ENCODE assay signal across 28 mouse cellular contexts in the genomic region with DNA sequence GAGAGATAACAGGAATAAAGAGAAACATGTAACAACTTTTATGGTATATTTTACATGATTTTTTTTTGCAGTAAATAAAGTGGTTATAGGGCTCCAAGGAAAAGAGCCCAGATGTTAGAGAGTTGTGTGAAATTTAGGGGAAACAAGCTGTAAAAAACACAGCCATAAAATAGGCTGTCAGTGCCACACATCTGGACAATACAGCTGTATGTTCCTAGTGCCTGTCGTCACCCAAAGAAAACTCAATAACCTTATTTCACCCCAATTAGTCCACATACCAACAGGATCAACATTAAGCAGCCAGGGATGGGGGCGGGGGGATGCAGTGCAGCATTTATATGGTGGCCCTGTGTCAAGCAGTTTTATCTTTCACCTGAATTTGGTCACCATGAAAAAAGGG.
"Had no signal": no experiment of that assay in that cellular context is flagged by ENCODE, and none has a peak within 500 bp of the region (broad histone marks: within the 10 kb centered on the region; RNA-seq: fewer than 3 reads in every experiment).

No protein-coding gene starts in this region.

- DNase-seq: gastrocnemius, postnatal 14 days; gastrocnemius, postnatal 36 days; heart, adult 11 months; heart, adult 2 months; heart, postnatal 14 days; heart, postnatal 36 days; kidney, adult 2 months; kidney, adult 9 months; kidney, postnatal 14 days; kidney, postnatal 36 days; layer of hippocampus, adult 9-11 months; layer of hippocampus, postnatal 36 days; left cerebral cortex, postnatal 4 days; liver, embryonic 13.5 days; liver, postnatal 0 days had no signal

- H3K4me3 ChIP-seq: heart, adult 2 months; heart, embryonic 13.5 days; heart, embryonic 15.5 days; hindbrain, embryonic 13.5 days; hindbrain, embryonic 15.5 days; intestine, embryonic 15.5 days; kidney, embryonic 15.5 days; limb, embryonic 15.5 days; liver, embryonic 13.5 days; liver, embryonic 15.5 days had no signal

- H3K9ac ChIP-seq: heart, embryonic 13.5 days; heart, embryonic 15.5 days; hindbrain, embryonic 13.5 days; hindbrain, embryonic 15.5 days; intestine, embryonic 15.5 days; kidney, embryonic 15.5 days; limb, embryonic 15.5 days; liver, embryonic 13.5 days; liver, embryonic 15.5 days; liver, postnatal 0 days had no signal

- H3K4me2 ChIP-seq: heart, embryonic 11.5 days; heart, embryonic 13.5 days; heart, embryonic 15.5 days; hindbrain, embryonic 13.5 days; hindbrain, embryonic 15.5 days; intestine, embryonic 15.5 days; kidney, embryonic 15.5 days; limb, embryonic 15.5 days; liver, embryonic 13.5 days; liver, embryonic 15.5 days had no signal

- H3K4me1 ChIP-seq: heart, embryonic 15.5 days; hindbrain, embryonic 15.5 days; intestine, embryonic 15.5 days; kidney, embryonic 15.5 days; liver, embryonic 13.5 days; liver, embryonic 15.5 days had no signal

- H3K27ac ChIP-seq: heart, adult 2 months; heart, embryonic 13.5 days; heart, embryonic 15.5 days; hindbrain, embryonic 13.5 days; hindbrain, embryonic 15.5 days; hindbrain, postnatal 0 days; intestine, embryonic 15.5 days; kidney, embryonic 15.5 days; kidney, postnatal 0 days; limb, embryonic 15.5 days; liver, embryonic 13.5 days; liver, embryonic 15.5 days had no signal

- ATAC-seq: hindbrain, postnatal 0 days; inflammation-experienced regulatory T-cells, adult 6 months; intestine, embryonic 15.5 days; intestine, postnatal 0 days; liver, postnatal 0 days had no signal

- H3K9me3 ChIP-seq: heart, embryonic 13.5 days; heart, embryonic 15.5 days; hindbrain, embryonic 13.5 days; hindbrain, embryonic 15.5 days; intestine, embryonic 15.5 days; kidney, embryonic 15.5 days; limb, embryonic 15.5 days; liver, embryonic 15.5 days had no signal

- H3K36me3 ChIP-seq: heart, embryonic 13.5 days; heart, embryonic 15.5 days; hindbrain, embryonic 13.5 days; hindbrain, embryonic 15.5 days; intestine, embryonic 15.5 days; kidney, embryonic 15.5 days; limb, embryonic 15.5 days; liver, embryonic 13.5 days; liver, embryonic 15.5 days had no signal

- H3K27me3 ChIP-seq: heart, embryonic 13.5 days; heart, embryonic 15.5 days; hindbrain, embryonic 13.5 days; hindbrain, embryonic 15.5 days; intestine, embryonic 15.5 days; kidney, embryonic 15.5 days; liver, embryonic 13.5 days; liver, embryonic 15.5 days had no signal
